Mouse (Mus musculus) skeletal muscle tissue, adult 2 months (tissue): Measurements from ENCODE around the gene Cacnb4.

Experiments
- DNase-seq: peaks from one replicate; pipeline ENCODE4 v3.0.0-alpha.2; 2012; ENCODE audit warnings: low read depth, low spot score

The Cacnb4 gene

DNA sequence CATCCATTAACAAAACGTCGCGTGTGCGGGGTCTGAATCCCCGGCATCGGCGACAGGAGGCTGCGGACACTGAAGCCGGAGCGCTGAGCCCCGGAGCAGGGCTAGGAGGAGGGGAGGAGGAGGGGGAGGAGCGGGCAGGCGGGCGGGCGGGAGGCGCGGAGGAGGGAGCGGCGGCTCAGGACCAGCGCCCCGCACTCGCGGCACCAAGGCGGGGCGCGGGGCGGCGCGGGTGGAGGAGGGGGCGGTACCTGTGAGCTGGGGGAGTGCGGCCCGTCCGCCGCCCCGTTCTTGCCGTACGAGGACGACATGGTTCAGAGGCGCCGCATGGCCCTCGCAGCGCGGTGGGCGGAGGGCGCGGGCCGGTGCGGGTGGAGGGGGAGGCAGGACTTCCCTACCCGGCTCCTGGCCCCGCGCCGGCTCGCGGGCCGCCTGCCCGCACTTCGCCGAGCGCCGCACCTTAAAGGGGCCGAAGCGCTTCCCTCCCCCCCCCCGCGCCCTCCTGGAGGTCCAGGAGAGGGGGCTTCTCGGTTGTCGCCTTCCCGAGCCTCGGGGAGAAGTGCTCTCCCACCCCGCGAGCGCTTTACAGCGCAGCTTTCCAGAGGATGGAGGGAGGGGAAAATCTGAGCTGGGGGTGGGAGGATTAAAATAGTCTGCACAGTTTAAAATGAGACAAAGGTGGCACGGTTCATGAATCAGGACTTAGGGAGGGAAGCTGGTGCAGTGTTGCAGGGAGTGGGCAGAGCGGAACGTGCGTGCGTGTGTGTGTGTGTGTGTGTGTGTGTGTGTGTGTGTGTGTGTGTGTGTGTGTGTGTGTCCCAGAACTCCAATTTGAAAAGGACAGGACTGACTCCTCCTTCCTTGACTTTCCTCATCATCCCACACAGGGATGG is at the start of gene Cacnb4:
TSS of gene Cacnb4 (minus strand) at position 809 of the 890 bp plus-strand sequence.
- no peak for DNase-seq

DNA sequence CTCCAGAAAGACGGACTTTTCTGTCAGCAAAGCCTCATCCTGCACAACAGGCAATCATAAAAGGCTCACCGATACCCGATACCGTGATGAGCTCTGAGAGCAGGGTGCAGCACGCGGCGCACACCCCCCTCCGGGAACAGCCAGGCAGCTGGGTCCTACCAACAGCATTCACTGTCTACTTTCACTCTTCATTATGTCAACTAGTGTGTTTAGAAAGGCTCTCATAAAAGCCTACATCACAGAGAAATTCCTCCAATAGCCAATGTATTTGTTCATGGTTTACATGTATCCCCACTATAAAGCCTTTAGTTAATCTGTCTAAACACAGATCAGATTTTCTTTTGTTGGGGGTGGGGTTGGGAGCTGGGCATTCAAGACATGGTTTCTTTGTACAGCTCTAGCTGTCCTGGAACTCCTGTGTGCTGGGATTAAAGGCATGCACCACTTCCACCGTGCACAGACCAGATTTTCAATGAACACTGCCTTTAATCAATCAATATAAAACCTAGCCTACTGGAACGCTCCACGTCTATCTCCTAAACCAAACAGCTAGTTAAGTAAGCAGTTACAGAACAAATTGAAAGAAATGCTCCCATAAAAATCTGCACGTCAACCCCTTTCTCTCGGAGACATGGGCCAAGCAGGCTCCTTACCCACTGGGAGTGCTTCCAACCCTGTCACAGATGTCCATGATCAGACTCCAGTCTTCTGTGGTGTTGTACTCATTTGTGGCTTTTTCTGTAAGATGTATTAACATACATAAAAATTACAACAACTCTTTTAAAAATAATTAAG is 43.8 kb upstream of the Cacnb4 start:
- no peak for DNase-seq

DNA sequence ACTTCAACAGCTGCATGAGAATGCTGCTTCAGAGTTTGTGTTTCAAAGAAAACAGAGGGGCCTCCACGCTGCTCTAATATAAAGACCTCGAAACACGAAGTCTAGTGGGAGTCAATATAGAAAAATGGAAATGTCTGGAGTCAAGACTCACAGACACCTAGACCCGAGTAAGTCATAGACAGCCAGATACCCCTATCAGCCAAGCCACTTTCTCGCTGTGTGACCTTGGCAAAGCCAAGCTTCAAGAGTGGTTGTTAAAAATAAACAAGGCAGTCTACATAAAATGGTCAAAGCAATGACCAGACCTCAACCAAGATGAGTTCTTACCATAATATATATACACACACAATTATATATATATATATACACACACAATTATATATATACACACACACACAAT is 40.4 kb upstream of the Cacnb4 start:
- no peak for DNase-seq

DNA sequence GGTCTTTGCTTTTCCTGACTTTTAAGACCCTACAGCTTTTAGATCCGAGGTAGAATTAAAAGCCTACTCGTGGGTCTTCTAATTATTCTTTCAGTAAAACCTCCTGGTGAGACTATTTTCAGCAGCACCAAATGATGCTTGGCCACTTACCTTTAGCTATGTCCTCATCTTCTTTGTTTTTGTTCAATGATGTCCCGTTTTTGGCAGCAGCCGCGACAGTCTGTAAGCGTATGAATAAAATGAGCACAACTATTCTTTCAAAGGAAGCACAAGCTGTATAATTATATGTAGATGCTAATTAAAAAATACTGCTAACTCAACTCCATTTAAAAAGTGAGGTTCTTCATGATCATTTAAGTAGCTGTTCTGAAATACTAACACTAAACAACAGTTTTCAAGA is 38.9 kb upstream of the Cacnb4 start:
- DNase-seq = no peak

DNA sequence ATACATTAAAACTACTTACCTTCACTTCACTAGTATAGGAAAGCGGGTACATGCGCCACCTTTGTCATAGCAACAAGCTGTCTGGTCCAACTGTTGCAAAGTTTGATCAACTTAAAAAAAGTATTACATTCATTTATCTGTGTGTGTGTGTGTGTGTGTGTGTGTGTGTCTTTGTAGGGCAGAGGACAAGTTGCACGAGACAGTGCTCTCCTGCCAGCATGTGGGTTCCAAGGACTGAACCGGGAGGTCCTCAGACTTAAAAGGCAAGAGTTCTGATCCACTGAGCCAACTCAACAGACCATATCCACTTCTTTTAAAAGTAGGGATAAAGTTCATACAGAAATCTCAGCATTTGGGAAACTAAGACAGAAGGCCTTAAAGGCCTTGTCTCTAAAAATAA is 37.5 kb upstream of the Cacnb4 start:
- DNase-seq = no peak

DNA sequence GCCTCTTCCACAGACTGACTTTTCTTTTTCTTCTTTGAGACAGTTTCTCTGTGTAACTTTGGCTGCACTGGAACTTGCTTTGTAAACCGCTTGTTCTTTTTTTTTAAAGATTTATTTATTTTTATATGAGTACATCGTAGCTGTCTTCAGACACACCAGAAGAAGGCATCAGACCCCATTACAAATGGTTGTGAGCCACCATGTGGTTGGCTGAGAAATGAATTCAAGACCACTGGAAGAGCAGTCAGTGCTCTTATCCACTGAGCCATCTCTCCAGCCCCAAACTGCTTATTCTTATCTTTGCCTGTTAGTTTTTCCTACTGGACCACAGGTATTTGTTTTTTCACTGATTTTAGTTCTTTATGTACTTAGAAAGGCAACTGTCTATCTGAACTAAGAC is 34.2 kb upstream of the Cacnb4 start:
- DNase-seq = no peak

DNA sequence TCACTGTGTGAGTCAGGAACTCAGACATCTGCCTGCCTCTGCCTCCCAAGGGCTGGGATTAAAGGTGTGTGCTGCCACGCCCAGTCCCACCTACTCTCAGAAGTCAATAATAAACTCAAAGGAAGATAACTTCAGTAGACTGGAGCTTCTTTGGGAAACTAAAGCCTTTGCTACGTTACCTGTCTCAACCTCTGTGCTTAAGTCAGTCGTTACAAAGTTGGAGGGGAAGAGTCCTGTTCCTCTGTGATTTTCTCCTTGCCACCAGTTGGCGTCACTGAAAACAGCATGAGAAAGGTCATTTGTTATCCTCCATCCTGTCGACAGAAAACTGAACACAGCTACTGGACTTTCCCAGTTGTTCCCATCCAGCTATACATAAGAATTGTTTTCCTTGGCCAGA is 32.8 kb upstream of the Cacnb4 start:
- no peak for DNase-seq

DNA sequence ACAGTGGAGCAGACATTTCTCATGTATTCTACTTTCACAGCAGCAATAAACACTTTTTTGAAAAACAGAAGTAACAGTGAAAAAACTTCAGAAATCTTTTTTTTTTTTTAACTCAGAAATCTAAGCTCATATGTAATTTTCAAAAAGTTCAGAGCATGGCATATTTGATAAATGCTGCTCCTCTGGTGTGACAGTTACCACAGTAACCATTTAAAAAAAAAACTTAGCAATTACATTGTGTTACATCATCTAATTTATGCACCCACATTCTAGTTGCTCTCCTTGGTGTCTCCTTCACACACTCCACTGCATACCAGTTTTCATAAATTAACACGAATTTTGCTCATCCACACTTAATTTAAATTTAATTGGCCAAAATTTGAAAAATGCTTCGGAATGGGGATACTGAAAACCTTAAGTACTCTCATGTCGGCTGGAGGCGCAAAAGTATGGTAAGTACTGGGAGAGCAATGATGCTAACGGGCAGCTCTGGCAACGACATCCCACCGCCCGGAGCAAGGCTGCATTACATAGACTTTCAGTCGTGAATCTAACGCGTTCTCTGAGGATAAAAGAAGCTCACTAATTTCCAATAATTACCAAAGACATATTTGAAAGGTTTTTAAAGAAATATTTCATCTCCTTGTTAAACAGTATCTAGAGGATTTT is 24.9 kb upstream of the Cacnb4 start:
- DNase-seq = no peak

DNA sequence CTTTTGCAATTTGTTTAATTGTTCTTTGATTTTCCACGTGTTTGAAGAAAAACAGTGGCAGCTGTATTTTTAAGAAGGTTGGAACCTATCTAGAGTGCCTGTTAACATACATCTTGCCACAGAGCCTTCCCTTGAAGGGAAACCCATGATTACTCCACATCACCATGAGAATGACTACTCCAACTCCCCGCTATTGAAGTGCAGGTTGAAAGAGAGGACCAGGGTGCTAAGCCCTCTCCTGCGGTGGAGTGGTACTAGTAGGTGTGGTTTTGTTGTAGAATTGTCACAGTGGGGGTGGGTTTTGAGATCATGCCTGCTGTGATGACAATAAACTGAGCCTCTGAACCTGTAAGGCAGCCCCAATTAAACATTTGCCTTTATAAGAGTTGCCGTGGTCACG is 23.7 kb upstream of the Cacnb4 start:
- DNase-seq = no peak

DNA sequence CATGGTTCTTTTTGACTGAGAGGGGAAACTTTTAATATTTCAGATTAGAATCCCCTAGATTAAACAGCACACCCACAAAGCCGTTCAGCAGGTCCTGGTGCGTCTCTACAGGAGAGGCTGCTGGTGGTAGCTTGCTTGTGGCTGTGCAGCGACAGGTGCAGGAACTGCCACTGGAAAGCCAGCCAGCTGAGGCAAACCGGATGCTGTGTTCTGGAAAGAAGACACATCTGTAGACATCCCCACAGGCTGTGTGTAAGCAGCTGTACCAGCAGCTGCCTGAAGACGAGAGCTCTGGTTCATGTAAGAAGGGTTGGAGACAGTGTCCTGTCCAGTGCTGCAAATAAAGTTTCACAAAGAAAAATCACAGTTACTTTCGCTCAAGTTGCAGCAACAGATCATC is 18.0 kb upstream of the Cacnb4 start:
- DNase-seq = no peak

DNA sequence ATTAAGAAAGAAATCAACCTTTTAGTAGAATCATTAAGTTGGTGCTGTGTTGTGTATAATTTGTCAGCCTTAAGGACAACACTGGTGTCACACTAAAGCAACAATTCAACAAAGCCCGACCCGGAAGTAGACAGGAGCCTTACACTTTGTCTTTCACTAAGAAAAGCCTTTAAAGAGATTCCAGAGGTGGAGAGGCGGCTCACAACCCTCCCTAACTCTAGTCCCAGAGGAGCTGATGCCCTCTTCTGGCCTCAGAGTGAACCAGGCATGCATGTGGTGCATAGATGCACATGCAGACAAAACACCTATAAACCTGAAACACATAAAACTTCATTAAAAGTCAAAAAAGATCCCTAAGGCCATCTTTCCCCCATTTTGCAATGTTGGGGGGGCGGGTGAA is 15.1 kb upstream of the Cacnb4 start:
- no peak for DNase-seq

DNA sequence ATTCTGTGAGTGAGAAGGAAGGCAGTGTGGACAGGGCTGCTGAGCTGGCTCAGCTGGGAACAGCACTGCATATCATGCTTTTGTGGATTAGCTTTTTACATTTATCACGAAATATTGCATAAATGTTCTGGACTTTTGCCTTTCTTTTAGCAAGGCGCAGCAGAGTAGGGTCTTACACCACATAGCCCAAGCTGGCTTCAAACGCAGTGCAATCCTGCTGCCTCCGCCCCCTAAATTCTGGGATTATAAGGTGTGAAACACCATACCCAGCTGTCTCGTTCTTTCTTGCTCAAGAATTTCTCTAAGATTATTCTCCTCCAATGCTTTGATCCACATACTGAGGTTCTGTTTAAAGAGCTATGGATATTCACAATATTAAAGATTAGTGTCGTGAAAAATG is 10.0 kb upstream of the Cacnb4 start:
- DNase-seq = no peak

DNA sequence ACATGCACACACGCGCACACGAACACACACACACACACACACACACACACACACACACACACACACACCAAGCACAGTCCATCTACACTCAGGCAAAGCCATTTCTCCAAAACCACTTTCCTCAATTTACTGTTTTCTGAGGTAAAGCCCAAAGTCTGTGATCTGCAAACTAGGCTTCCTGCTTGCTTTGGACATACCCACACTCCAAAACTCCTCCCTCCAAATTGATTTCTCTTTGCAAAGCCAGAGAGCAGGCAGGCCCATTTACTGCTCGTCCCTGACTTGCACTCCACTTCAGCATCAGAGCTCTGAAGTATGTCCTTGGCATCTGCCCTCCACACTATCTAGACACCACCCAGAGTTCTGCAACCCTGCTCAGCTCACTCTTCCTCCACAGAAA is 958 bp upstream of the Cacnb4 start:
- no peak for DNase-seq

DNA sequence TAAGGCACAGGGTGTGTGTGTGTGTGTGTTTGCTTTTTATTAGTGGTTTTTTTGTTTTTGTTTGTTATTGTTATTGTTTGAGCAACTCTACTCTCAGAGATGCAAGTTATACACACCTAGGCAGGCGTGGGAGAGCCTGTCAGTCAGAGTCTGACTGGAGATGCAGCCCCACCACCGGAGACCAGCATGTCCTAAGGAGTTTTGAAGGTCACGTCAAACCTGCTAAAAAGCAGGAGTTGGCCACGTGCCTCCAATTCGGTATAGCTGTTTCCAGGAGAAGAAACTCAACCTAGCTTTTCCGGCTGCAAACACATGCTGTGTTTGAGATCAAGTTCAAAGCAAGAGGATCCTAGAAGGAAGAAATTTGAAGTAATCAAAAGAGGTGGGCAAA is 277 bp upstream of the Cacnb4 start:
- no peak for DNase-seq

DNA sequence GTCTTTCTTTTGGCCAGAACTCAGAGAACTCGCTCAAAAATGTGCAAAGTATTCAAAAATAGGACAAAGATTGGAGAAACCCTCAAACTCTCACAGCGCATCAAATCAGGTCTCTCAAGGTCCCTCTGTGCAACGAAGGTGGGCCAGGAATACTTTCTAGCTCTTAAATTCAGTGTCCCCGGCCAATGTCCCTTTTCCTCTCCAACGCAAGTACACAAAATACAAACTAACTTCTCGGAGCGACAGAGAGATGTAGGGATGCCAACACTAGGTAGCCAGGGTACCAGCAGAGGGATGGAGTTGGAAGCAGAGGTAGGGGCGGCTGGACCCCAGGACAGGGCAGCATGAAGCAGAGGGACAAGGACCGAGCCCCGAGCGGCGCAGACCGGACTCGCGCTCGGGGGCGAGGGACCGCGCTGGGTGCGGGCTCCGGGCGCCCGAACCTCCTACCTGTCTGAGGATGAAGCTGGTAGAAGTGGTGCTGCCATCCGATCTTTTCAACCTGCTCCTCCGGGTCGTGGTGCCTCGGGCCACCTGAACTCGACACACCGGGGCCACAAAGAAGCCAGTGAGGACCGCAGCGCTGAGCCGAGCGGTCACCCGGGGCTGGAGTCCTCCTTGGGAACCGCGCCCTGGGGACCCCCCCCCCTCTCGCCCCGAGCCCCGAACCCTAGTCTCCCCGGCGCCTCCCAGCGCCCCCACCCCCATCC is 1.2 kb downstream of the Cacnb4 start:
- DNase-seq = no peak

DNA sequence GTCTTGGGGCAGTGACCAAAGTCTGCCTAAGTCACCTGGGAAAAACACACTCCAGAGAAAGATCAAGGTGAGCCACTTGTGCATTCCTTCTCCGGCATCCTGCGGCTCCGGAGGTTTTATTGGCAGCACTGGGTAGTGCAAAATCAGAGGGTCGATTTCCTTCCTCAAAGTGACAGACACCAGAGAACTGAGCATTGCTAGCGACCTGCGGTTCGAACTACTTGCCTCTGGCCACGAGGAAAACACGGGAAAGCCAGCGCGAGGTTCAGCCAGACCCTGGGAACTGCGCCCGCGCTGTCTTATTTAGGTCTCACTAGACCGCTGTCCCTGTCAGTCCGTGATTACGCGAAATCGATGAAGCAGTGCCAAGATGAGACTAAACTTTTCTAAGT is 1.7 kb downstream of the Cacnb4 start:
- peak; percentile 14 for DNase-seq

DNA sequence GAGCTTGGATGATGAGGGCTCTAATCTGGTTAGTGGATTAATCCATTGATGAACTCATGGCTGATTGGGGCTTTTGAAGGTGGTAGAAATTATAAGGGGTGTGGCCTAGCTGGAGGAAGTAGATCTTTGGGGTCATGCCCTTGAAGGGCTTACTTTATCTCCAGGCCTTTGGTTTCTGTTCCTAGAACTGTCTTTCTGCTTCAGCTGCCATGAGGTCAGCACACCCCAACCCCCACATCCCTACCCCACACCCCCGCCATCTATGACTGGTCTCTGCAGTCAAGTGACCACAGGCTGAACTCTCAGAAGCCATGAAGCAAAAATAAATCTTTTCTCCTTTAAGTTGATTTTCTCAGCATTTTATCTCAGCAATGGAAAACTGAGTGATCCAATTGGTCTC is 3.5 kb downstream of the Cacnb4 start:
- DNase-seq = no peak

DNA sequence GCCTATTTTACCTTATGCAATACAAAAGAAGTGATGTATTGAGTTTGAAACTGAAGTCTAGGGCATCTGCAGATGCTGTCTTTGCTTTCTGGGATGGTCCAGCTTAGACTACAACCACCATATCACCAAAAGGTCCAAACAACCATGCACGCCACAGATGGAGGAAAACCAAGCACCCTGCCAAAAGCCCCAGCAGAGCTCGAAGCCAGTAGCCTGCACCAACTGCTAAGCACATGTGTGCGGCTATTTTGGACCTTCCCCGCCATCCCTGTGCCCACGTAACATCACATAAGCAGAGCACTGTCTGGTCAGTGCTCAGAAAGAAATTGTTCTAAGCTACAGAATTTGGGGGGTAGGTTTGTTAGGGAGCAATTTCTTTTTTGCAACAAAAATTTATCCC is 5.9 kb downstream of the Cacnb4 start:
- no peak for DNase-seq

DNA sequence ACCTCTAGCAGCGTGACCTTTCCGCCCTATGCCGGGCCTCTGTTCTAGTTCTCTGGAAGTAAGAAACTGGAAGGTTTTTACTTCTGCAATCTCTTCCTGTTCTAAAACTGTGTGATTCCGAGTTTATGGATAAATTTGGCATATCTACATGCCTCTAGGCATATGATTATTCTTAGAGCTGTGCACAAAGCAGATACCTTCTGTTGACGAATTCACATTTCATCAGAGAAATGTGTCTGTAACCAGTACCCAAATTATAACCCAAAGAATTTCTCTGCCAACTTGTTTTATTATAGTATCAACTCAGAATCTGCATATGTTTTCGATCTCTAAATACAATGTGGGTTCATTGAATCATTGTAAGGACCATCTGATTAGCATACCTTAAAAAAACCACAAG is 8.2 kb downstream of the Cacnb4 start:
- DNase-seq = no peak

DNA sequence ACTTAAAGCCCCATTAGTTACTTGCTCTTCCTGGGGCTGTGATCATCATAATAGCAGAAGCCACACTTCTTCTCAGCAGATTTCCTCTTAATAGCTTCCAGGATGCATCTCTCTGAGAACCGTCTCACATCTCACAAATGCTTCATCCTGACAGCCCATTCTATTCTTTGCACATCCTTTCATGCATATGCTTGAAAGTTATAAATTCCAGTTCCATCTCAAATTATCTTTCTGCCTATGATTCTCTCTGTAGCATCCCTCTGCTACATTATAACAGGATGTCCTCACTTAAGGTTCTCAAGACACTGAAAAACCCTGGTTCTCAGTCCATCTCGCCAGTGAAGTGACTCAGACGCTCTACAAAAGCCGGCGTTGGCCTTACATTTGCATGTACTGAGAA is 19.9 kb downstream of the Cacnb4 start:
- DNase-seq = no peak

DNA sequence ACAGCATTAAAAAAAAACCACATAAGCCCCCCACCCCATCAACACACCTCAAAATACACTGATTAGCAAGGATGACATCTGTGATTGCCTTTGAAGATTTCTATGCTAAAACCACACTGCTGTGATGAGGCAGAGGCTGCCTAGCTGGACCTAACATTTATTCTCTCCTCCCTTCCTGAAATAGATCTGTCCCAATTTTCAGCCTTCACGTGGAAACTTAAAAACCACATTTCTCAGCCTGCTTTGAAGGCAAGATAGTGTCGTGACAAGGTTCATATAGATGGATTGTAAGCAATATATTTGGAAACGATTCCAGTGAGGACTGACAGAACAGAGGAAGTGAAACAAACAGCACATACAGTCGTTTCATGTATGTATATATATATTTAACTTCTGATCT is 22.1 kb downstream of the Cacnb4 start:
- no peak for DNase-seq

DNA sequence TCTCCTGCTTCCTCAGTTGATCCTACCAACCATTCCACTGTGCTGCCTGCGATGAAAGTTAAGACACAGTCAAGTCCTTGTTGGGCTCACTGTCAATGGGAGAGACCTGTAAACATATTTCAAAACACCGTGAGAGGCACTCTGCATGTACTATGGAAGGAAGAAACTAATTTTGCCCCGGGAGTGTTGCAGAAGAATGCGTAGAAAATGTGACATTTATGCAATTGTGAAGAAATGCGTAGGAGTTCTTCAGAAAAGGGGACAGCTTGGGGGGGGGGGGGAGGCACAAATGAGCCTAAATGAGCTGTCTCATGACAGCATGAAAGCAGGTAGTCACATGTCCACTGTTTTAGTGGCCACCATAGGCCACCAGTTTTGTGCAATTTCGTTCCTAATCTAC is 25.1 kb downstream of the Cacnb4 start:
- no peak for DNase-seq
